ENCODE assay signal across 11 mouse cellular contexts in the genomic region with DNA sequence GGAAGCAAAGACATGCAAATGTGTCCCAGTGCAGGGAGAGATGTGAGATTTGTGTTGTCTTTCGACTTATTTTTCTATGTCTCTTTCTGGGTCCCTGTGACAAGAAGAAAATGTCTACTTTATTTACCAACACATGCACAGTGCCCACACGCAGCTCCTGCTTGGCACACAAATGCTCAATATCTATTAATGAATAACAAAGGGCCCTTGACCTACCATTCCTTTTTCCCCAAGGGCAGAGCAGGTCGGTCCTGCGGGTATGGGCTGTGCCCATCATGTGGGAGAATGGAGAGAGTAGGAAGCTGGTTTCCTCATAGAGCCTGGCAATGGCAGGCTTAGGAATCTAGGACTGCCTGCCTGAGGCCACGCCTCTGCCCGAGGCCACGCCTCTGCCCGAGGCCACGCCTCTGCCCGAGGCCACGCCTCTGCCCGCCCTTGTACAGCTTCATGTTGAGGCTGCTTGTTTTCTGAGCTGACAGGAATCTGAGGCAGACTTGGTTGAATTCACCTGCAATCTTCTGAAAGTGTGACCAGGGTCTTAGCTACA.
DNase-seq lines count a peak whose midpoint lies in the region; ATAC-seq and TF ChIP-seq lines count a peak whose summit lies in the region.
"Had no signal": no experiment of that assay in that cellular context is flagged by ENCODE, and none has a peak within 500 bp of the region (broad histone marks: within the 10 kb centered on the region; RNA-seq: fewer than 3 reads in every experiment).

No protein-coding gene starts in this region.

- peak; percentile 34 for DNase-seq in adrenal gland, adult 2 months
- DNase-seq in adrenal gland, adult 8-10 months, result no peak
- peak; percentile 5 for DNase-seq in CH12.LX (ENCODE audit: extremely low read depth)
- DNase-seq in forebrain, embryonic 11.5 days (ENCODE audit: low spot score), result no peak
- DNase-seq in layer of hippocampus, adult 9-11 months, result no peak
- DNase-seq: right cerebral cortex, postnatal 4 days had no signal

- H3K36me3 ChIP-seq in CH12.LX (replicated peaks in 1 of 2; ENCODE audit: control insufficient read depth in 1 of 2, insufficient read depth in 1 of 2, low read length in 1 of 2), result no peaks in the 10 kb centered on the region
- no peaks in the 10 kb centered on the region for H3K36me3 ChIP-seq in intestine, embryonic 15.5 days
- H3K36me3 ChIP-seq in liver, embryonic 16.5 days (ENCODE audit: control insufficient read depth, insufficient read depth), result no peaks in the 10 kb centered on the region
- no peaks in the 10 kb centered on the region for H3K36me3 ChIP-seq in forebrain, embryonic 11.5 days (ENCODE audit: control insufficient read depth, insufficient read depth, low read length)

- no peak for TF ChIP-seq CTCF in CH12.LX (conservative IDR thresholded peaks at IDR 0.05 in 1 of 2, IDR thresholded peaks at IDR 0.05 in 1 of 2; ENCODE audit: low read depth in 2 of 2, low read length in 2 of 2)

- TF ChIP-seq EP300 in CH12.LX (IDR thresholded peaks at IDR 0.05; ENCODE audit: low read length), result no peak

- peaks cover 7% of the 10 kb centered on the region for H3K9me3 ChIP-seq in CH12.LX (replicated peaks; ENCODE audit: low read length)
- H3K9me3 ChIP-seq in intestine, embryonic 15.5 days, result no peaks in the 10 kb centered on the region
- no peaks in the 10 kb centered on the region for H3K9me3 ChIP-seq in liver, embryonic 16.5 days (replicated peaks; ENCODE audit: control insufficient read depth, low read length)
- H3K9me3 ChIP-seq in forebrain, embryonic 11.5 days (ENCODE audit: control insufficient read depth, low read length), result no peaks in the 10 kb centered on the region; the same call in 1 of the 2 replicates

- in situ Hi-C loops in CH12.LX (cut with MboI; ENCODE audit: low pct_ligation_motif_present, low pct_unique_long_range_greater_than_20kb, low sequenced_read_pairs), result no loop called here

- no peaks in the 10 kb centered on the region for H3K79me2 ChIP-seq in CH12.LX (replicated peaks; ENCODE audit: control insufficient read depth, extremely low read depth, insufficient read depth, poor library complexity, severe bottlenecking)

- peak; percentile 72; the same call in 1 of the 2 replicates for ATAC-seq in intestine, embryonic 15.5 days
- peak; percentile 37; the same call in 1 of the 2 replicates for ATAC-seq in liver, embryonic 16.5 days (ENCODE audit: low read depth)
- no peak for ATAC-seq in frontal cortex, adult (ENCODE audit: low TSS enrichment)
- ATAC-seq in forebrain, embryonic 11.5 days (replicated peaks; ENCODE audit: low FRiP score), result no peak

- no peak overlapping the region for H3K9ac ChIP-seq in CH12.LX (ENCODE audit: insufficient read depth, low read depth)
- no peak overlapping the region for H3K9ac ChIP-seq in intestine, embryonic 15.5 days
- H3K9ac ChIP-seq in liver, embryonic 16.5 days (ENCODE audit: low read depth, low read length), result no peak overlapping the region
- no peak overlapping the region for H3K9ac ChIP-seq in forebrain, embryonic 11.5 days (ENCODE audit: low read length)

- H3K27ac ChIP-seq in CH12.LX (ENCODE audit: insufficient read depth, low read depth), result no peak overlapping the region
- no peak overlapping the region for H3K27ac ChIP-seq in intestine, embryonic 15.5 days
- no peak overlapping the region for H3K27ac ChIP-seq in liver, embryonic 16.5 days (ENCODE audit: low read length)
- no peak overlapping the region for H3K27ac ChIP-seq in forebrain, embryonic 11.5 days (ENCODE audit: low read depth, low read length)

- TF ChIP-seq RAD21 in CH12.LX (IDR thresholded peaks at IDR 0.05; ENCODE audit: low read depth, low read length), result no peak

- dilution Hi-C loops in CH12.LX (cut with MboI; ENCODE audit: extremely low pct_ligation_motif_present, extremely low pct_unique_long_range_greater_than_20kb, low sequenced_read_pairs), result no loop called here

- no peak for TF ChIP-seq POLR2A in CH12.LX (IDR thresholded peaks at IDR 0.05; ENCODE audit: low read depth, low read length)

- no peak overlapping the region for H3K4me3 ChIP-seq in CH12.LX (replicated peaks in 1 of 3; ENCODE audit: low read depth in 2 of 3, low read length in 2 of 3, poor library complexity in 1 of 3)
- no peak overlapping the region for H3K4me3 ChIP-seq in intestine, embryonic 15.5 days (replicated peaks)
- H3K4me3 ChIP-seq in liver, embryonic 16.5 days (ENCODE audit: low read depth, low read length), result no peak overlapping the region
- H3K4me3 ChIP-seq in forebrain, embryonic 11.5 days (ENCODE audit: low read depth, low read length), result no peak overlapping the region
- H3K4me3 ChIP-seq: layer of hippocampus, adult 2 months; myocyte had no signal

- 52% methylated on average over 12 of the region's 12 CpGs for WGBS in intestine, embryonic 15.5 days
- WGBS in liver, embryonic 16.5 days (ENCODE audit: insufficient replicate concordance), result 32% methylated on average over 12 of the region's 12 CpGs
- 69% methylated on average over 12 of the region's 12 CpGs for WGBS in forebrain, embryonic 11.5 days

- no peak overlapping the region for H3K4me2 ChIP-seq in CH12.LX (ENCODE audit: insufficient read depth, low read depth, poor library complexity, severe bottlenecking)
- no peak overlapping the region for H3K4me2 ChIP-seq in intestine, embryonic 15.5 days (replicated peaks)
- no peak overlapping the region for H3K4me2 ChIP-seq in liver, embryonic 16.5 days (ENCODE audit: low read depth, low read length)
- no peak overlapping the region for H3K4me2 ChIP-seq in forebrain, embryonic 11.5 days (ENCODE audit: low read depth, low read length, severe bottlenecking)

- H3K27me3 ChIP-seq in CH12.LX (replicated peaks), result no peaks in the 10 kb centered on the region
- no peaks in the 10 kb centered on the region for H3K27me3 ChIP-seq in intestine, embryonic 15.5 days (replicated peaks)
- H3K27me3 ChIP-seq in liver, embryonic 16.5 days (ENCODE audit: control insufficient read depth, insufficient read depth, low read depth, low read length), result no peaks in the 10 kb centered on the region
- no peaks in the 10 kb centered on the region for H3K27me3 ChIP-seq in forebrain, embryonic 11.5 days (ENCODE audit: control insufficient read depth, insufficient read depth, low read length)

- H3K4me1 ChIP-seq in CH12.LX (ENCODE audit: control insufficient read depth in 1 of 2, insufficient read depth in 2 of 2), result 0 out of 4 replicates have a peak, but pooled peaks cover 0 to 5% of the 10 kb centered on the region in 2 experiments
- H3K4me1 ChIP-seq in intestine, embryonic 15.5 days (replicated peaks), result peaks cover 16% of the 10 kb centered on the region
- H3K4me1 ChIP-seq in liver, embryonic 16.5 days (ENCODE audit: control insufficient read depth, low read depth, low read length), result no peaks in the 10 kb centered on the region
- H3K4me1 ChIP-seq in forebrain, embryonic 11.5 days (replicated peaks; ENCODE audit: control insufficient read depth, insufficient read depth, low read length), result no peaks in the 10 kb centered on the region; the same call in 1 of the 2 replicates

TF ChIP-seq in CH12.LX, 34 proteins besides CTCF, POLR2A, EP300 and RAD21:
- TF ChIP-seq CHD2 (IDR thresholded peaks at IDR 0.05; ENCODE audit: low read length) (no peak), SIN3A (IDR thresholded peaks at IDR 0.05; ENCODE audit: low read length) (no peak), E2F4 (IDR thresholded peaks at IDR 0.05; ENCODE audit: insufficient replicate concordance, low read depth, low read length) (no peak), BHLHE40 (IDR thresholded peaks at IDR 0.05; ENCODE audit: low read depth, low read length) (no peak), ZMIZ1 (IDR thresholded peaks at IDR 0.05; ENCODE audit: low read depth, low read length) (no peak), PAX5 (IDR thresholded peaks at IDR 0.05; ENCODE audit: low read length) (no peak), ETS1 (conservative IDR thresholded peaks at IDR 0.05; ENCODE audit: low read depth, low read length) (no peak), POLR2AphosphoS2 (IDR thresholded peaks at IDR 0.05; ENCODE audit: low read depth, low read length) (no peak), RCOR1 (conservative IDR thresholded peaks at IDR 0.05; ENCODE audit: low read depth, low read length) (no peak), ZKSCAN1 (IDR thresholded peaks at IDR 0.05; ENCODE audit: borderline replicate concordance, low read depth, low read length) (no peak), UBTF (IDR thresholded peaks at IDR 0.05; ENCODE audit: low read depth, low read length) (no peak)
TF ChIP-seq in CH12.LX: peak in this region for 0.

Comparison
In these comparisons a context has a peak if more than half of its experiments do, and no peak if none do; other contexts are left out.
1. DNase-seq: peak in adrenal gland, adult 2 months (single experiment) and CH12.LX (single experiment); none in adrenal gland, adult 8-10 months (single experiment), forebrain, embryonic 11.5 days (single experiment) and layer of hippocampus, adult 9-11 months (single experiment).
2. ATAC-seq: peak in intestine, embryonic 15.5 days (single experiment) and liver, embryonic 16.5 days (single experiment); none in frontal cortex, adult (single experiment) and forebrain, embryonic 11.5 days (single experiment).